Mouse (Mus musculus): ENCODE measurements around the gene Ffar1.
"Not testable (repeated sequence)": the region's sequence is repeated elsewhere in the genome, so short reads cannot be mapped to it uniquely, and the experiment has no call there.

The Ffar1 gene

GRCm38 (mm10) chr7:30847934-30848333 is 13.4 kb downstream of the Ffar1 start:
- DNase-seq (ENCODE audit: low read depth, low spot score), result no peak

- no peak for DNase-seq (ENCODE audit: low read depth, low spot score)
Observed at GRCm38 (mm10) chr7:30847386-30847785, 14.0 kb downstream of the Ffar1 start.

- DNase-seq (ENCODE audit: low read depth, low spot score), result no peak
Observed at GRCm38 (mm10) chr7:30846505-30847053, 14.8 kb downstream of the Ffar1 start.

- DNase-seq (ENCODE audit: low read depth, low spot score), result no peak
Observed at GRCm38 (mm10) chr7:30844676-30845297, 16.6 kb downstream of the Ffar1 start.

GRCm38 (mm10) chr7:30842092-30842491 is 19.3 kb downstream of the Ffar1 start:
- DNase-seq (ENCODE audit: low read depth, low spot score), result no peak

GRCm38 (mm10) chr7:30841379-30841778 is 20.0 kb downstream of the Ffar1 start:
- no peak for DNase-seq (ENCODE audit: low read depth, low spot score)

- no peak for DNase-seq (ENCODE audit: low read depth, low spot score)
Observed at GRCm38 (mm10) chr7:30840306-30840705, 21.1 kb downstream of the Ffar1 start.

GRCm38 (mm10) chr7:30837277-30837676 is 24.1 kb downstream of the Ffar1 start:
- no peak for DNase-seq (ENCODE audit: low read depth, low spot score)

- DNase-seq (ENCODE audit: low read depth, low spot score), result not testable (repeated sequence)
Observed at GRCm38 (mm10) chr7:30832684-30833083, 28.7 kb downstream of the Ffar1 start.

GRCm38 (mm10) chr7:30832261-30832660 is 29.1 kb downstream of the Ffar1 start:
- no peak for DNase-seq (ENCODE audit: low read depth, low spot score)

- no peak for DNase-seq (ENCODE audit: low read depth, low spot score)
Observed at GRCm38 (mm10) chr7:30829428-30829827, 31.9 kb downstream of the Ffar1 start.

- not testable (repeated sequence) for DNase-seq (ENCODE audit: low read depth, low spot score)
Observed at GRCm38 (mm10) chr7:30828871-30829270, 32.5 kb downstream of the Ffar1 start.

- DNase-seq (ENCODE audit: low read depth, low spot score), result no peak
Observed at GRCm38 (mm10) chr7:30826660-30827059, 34.7 kb downstream of the Ffar1 start.

- no peak for DNase-seq (ENCODE audit: low read depth, low spot score)
Observed at GRCm38 (mm10) chr7:30824306-30824705, 37.1 kb downstream of the Ffar1 start.

- no peak for DNase-seq (ENCODE audit: low read depth, low spot score)
Observed at GRCm38 (mm10) chr7:30823675-30824074, 37.7 kb downstream of the Ffar1 start, which contains the start of gene Ffar2. Ffar2 (minus strand) TSS chr7:30823775.

- DNase-seq (ENCODE audit: low read depth, low spot score), result no peak
Observed at GRCm38 (mm10) chr7:30821532-30821931, 39.8 kb downstream of the Ffar1 start.

GRCm38 (mm10) chr7:30820854-30821445 is 40.4 kb downstream of the Ffar1 start:
- DNase-seq (ENCODE audit: low read depth, low spot score), result no peak

GRCm38 (mm10) chr7:30820131-30820530 is 41.2 kb downstream of the Ffar1 start:
- no peak for DNase-seq (ENCODE audit: low read depth, low spot score)

GRCm38 (mm10) chr7:30812291-30812807 is 49.0 kb downstream of the Ffar1 start:
- DNase-seq (ENCODE audit: low read depth, low spot score), result no peak

- DNase-seq (ENCODE audit: low read depth, low spot score), result no peak
Observed at GRCm38 (mm10) chr7:30811757-30812290, 49.5 kb downstream of the Ffar1 start.

GRCm38 (mm10) chr7:30810319-30810718 is 51.0 kb downstream of the Ffar1 start:
- DNase-seq (ENCODE audit: low read depth, low spot score), result no peak

All from c-Kit-negative CD71-positive TER-119-positive erythroid progenitor cells, embryonic 14.5 days (primary cell).